ENCODE assay signal across 11 mouse cellular contexts in the genomic region with DNA sequence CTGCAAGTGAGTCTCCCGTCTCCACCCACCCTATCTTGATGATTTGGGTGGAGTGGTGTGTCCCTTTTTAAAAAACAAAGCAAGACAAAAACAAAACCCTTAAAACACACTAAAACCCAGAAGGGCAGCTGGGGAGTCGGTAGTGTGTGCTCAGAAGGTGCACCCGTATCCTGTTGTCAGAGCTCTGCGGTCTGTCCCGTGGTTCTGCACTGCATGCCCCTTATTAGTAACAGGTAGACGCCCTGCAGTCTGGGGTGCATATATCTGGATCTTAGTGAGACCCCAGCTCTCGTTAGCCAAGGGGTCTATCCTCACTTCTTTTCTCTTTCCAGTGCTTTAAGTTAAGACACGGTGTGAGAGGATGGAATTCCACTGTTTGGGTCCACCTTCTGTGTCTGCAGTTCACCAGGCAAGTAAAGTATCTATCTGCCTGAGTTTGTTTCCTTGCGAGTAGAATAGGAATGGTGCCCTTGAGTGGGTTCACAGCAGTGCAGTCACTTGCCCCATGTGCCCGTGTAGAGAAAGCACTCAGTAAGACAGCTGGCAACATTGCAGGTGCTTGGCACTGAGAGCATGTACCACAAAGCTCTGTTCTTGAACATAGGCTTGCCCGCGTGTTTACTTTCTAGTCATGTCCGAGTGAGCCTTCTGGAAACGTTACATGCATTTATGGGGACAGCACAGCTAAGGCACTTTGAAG.
A peak's percentile ranks its signal among the peaks of the same experiment; 100 is the strongest.
DNase-seq lines count a peak whose midpoint lies in the region; ATAC-seq and TF ChIP-seq lines count a peak whose summit lies in the region.
"Had no signal": no experiment of that assay in that cellular context is flagged by ENCODE, and none has a peak within 500 bp of the region (broad histone marks: within the 10 kb centered on the region; RNA-seq: fewer than 3 reads in every experiment).

No protein-coding gene starts in this region.

- ATAC-seq in kidney, embryonic 15.5 days (replicated peaks; ENCODE audit: low FRiP score) = no peak
- no peak for ATAC-seq in liver, embryonic 15.5 days (ENCODE audit: insufficient read depth)
- no peak for ATAC-seq in intestine, postnatal 0 days

- no peaks in the 10 kb centered on the region for H3K27me3 ChIP-seq in kidney, embryonic 15.5 days
- H3K27me3 ChIP-seq in liver, embryonic 15.5 days = no peaks in the 10 kb centered on the region
- no peaks in the 10 kb centered on the region for H3K27me3 ChIP-seq in intestine, postnatal 0 days (replicated peaks; ENCODE audit: control insufficient read depth, insufficient read depth, low read length)

- no peaks in the 10 kb centered on the region for H3K9me3 ChIP-seq in kidney, embryonic 15.5 days (replicated peaks)
- H3K9me3 ChIP-seq in liver, embryonic 15.5 days (replicated peaks) = no peaks in the 10 kb centered on the region
- H3K9me3 ChIP-seq in intestine, postnatal 0 days (ENCODE audit: control insufficient read depth) = no peaks in the 10 kb centered on the region
- H3K9me3 ChIP-seq: heart, embryonic 10.5 days had no signal

- H3K27ac ChIP-seq in kidney, embryonic 15.5 days = peak overlapping the region; percentile 49; the same call in 1 of the 2 replicates
- no peak overlapping the region for H3K27ac ChIP-seq in liver, embryonic 15.5 days (replicated peaks)
- no peak overlapping the region for H3K27ac ChIP-seq in intestine, postnatal 0 days (ENCODE audit: low read depth, low read length)
- H3K27ac ChIP-seq: heart, embryonic 10.5 days had no signal

- DNase-seq in kidney, adult 9 months = no peak
- DNase-seq in CD4-positive, CD25-positive, alpha-beta regulatory T cell, adult 2 months (ENCODE audit: low read depth, low spot score) = peak; percentile 82
- peak; percentile 48 for DNase-seq in brain, adult 2 months (ENCODE audit: low read depth, low spot score)
- no peak for DNase-seq in lung, postnatal 25 days (ENCODE audit: low spot score)
- DNase-seq in ovary, postnatal 10 days (ENCODE audit: low spot score) = no peak
- DNase-seq: lung, postnatal 4 days had no signal

- H3K9ac ChIP-seq in kidney, embryonic 15.5 days = no peak overlapping the region
- no peak overlapping the region for H3K9ac ChIP-seq in liver, embryonic 15.5 days
- no peak overlapping the region for H3K9ac ChIP-seq in intestine, postnatal 0 days (ENCODE audit: low read depth, low read length)

- H3K4me3 ChIP-seq in kidney, embryonic 15.5 days (replicated peaks) = no peak overlapping the region
- H3K4me3 ChIP-seq in liver, embryonic 15.5 days (replicated peaks) = no peak overlapping the region; the same call in 1 of the 2 replicates
- no peak overlapping the region for H3K4me3 ChIP-seq in intestine, postnatal 0 days (ENCODE audit: low read depth, low read length)
- H3K4me3 ChIP-seq: erythroblast, embryonic 14.5 days; heart, embryonic 10.5 days had no signal

- 90% methylated on average over 14 of the region's 14 CpGs for WGBS in kidney, embryonic 15.5 days
- 52% methylated on average over 14 of the region's 14 CpGs for WGBS in liver, embryonic 15.5 days (ENCODE audit: insufficient replicate concordance)
- WGBS in intestine, postnatal 0 days = 90% methylated on average over 14 of the region's 14 CpGs

- H3K4me1 ChIP-seq in kidney, embryonic 15.5 days = peaks cover 36% of the 10 kb centered on the region
- peaks cover 40% of the 10 kb centered on the region for H3K4me1 ChIP-seq in liver, embryonic 15.5 days (replicated peaks)
- H3K4me1 ChIP-seq in intestine, postnatal 0 days (replicated peaks; ENCODE audit: control insufficient read depth, insufficient read depth, low read length) = peaks cover 3% of the 10 kb centered on the region; the same call in 1 of the 2 replicates

- H3K4me2 ChIP-seq in kidney, embryonic 15.5 days = no peak overlapping the region
- H3K4me2 ChIP-seq in liver, embryonic 15.5 days = peak overlapping the region; percentile 47
- H3K4me2 ChIP-seq in intestine, postnatal 0 days (replicated peaks; ENCODE audit: low read depth) = no peak overlapping the region

- H3K36me3 ChIP-seq in kidney, embryonic 15.5 days = no peaks in the 10 kb centered on the region
- no peaks in the 10 kb centered on the region for H3K36me3 ChIP-seq in liver, embryonic 15.5 days (replicated peaks)
- no peaks in the 10 kb centered on the region for H3K36me3 ChIP-seq in intestine, postnatal 0 days (ENCODE audit: control insufficient read depth, insufficient read depth)
- H3K36me3 ChIP-seq: heart, embryonic 10.5 days had no signal

- no peak for TF ChIP-seq CTCF in intestine, postnatal 0 days (IDR thresholded peaks at IDR 0.05; ENCODE audit: low read depth)

Comparison
In these comparisons a context has a peak if more than half of its experiments do, and no peak if none do; other contexts are left out.
1. DNase-seq: peak in CD4-positive, CD25-positive, alpha-beta regulatory T cell, adult 2 months (single experiment) and brain, adult 2 months (single experiment); none in kidney, adult 9 months (single experiment), lung, postnatal 25 days (single experiment) and ovary, postnatal 10 days (single experiment).